Comparison of ENCODE assay signal across 12 mouse cellular contexts in genomic region chr7:67353667-67354066, GRCm38 (mm10). TPM values are rescaled to one million over a fixed set of nuclear protein-coding genes. Genes with fewer than 3 reads are reported as not detected.
A peak's percentile ranks its signal among the peaks of the same experiment; 100 is the strongest.
DNase-seq lines count a peak whose midpoint lies in the region; ATAC-seq and TF ChIP-seq lines count a peak whose summit lies in the region.
"Had no signal": no experiment of that assay in that cellular context is flagged by ENCODE, and none has a peak within 500 bp of the region (broad histone marks: within the 10 kb centered on the region; RNA-seq: fewer than 3 reads in every experiment).

No protein-coding gene starts in this region.

- H3K36me3 ChIP-seq in lung, postnatal 0 days (ENCODE audit: insufficient read depth, low read length): no peaks in the 10 kb centered on the region
- H3K36me3 ChIP-seq in kidney, embryonic 16.5 days (ENCODE audit: insufficient read depth, low read length): peaks cover 7% of the 10 kb centered on the region; the same call in 1 of the 2 replicates
- H3K36me3 ChIP-seq: liver, embryonic 13.5 days had no signal

- H3K4me1 ChIP-seq in lung, postnatal 0 days (ENCODE audit: insufficient read depth, low read depth, low read length): no peaks in the 10 kb centered on the region
- 0 out of 2 replicates have a peak, but pooled peaks cover under 1% of the 10 kb centered on the region for H3K4me1 ChIP-seq in kidney, embryonic 16.5 days (ENCODE audit: insufficient read depth, low read length)
- H3K4me1 ChIP-seq: embryonic facial prominence, embryonic 13.5 days had no signal

- TF ChIP-seq CTCF in lung, postnatal 0 days (IDR thresholded peaks at IDR 0.05): peak; percentile 57

- ATAC-seq in lung, postnatal 0 days: no peak
- peak; percentile 80 for ATAC-seq in activated CD4-positive, CD25-positive, alpha-beta regulatory T cell, adult 4 months
- ATAC-seq in monocyte, adult 5-6 weeks (replicated peaks; ENCODE audit: insufficient number of reproducible peaks, low FRiP score, low TSS enrichment, poor library complexity, severe bottlenecking): peak; percentile 43; the same call in 1 of the 2 replicates
- ATAC-seq in kidney, embryonic 16.5 days (ENCODE audit: low FRiP score, low TSS enrichment): no peak

- intact Hi-C loops in heart, postnatal 36 days (cut with DNase I): no loop called here

- H3K9ac ChIP-seq in lung, postnatal 0 days (replicated peaks; ENCODE audit: low read depth): no peak overlapping the region
- no peak overlapping the region for H3K9ac ChIP-seq in kidney, embryonic 16.5 days (replicated peaks; ENCODE audit: low read length)
- H3K9ac ChIP-seq: embryonic facial prominence, embryonic 13.5 days; liver, embryonic 13.5 days had no signal

- H3K4me3 ChIP-seq in lung, postnatal 0 days (ENCODE audit: low read depth, low read length): no peak overlapping the region
- H3K4me3 ChIP-seq in kidney, embryonic 16.5 days (ENCODE audit: low read length): no peak overlapping the region
- H3K4me3 ChIP-seq: embryonic facial prominence, embryonic 13.5 days; liver, embryonic 13.5 days had no signal

- 84% methylated on average over 6 of the region's 6 CpGs for WGBS in lung, postnatal 0 days
- 94% methylated on average over 6 of the region's 6 CpGs for WGBS in kidney, embryonic 16.5 days

- no peak for TF ChIP-seq EP300 in lung, postnatal 0 days (IDR thresholded peaks at IDR 0.05)

- no peaks in the 10 kb centered on the region for H3K27me3 ChIP-seq in lung, postnatal 0 days (replicated peaks; ENCODE audit: insufficient read depth, low read length)
- H3K27me3 ChIP-seq in kidney, embryonic 16.5 days (ENCODE audit: insufficient read depth, low read length): no peaks in the 10 kb centered on the region
- H3K27me3 ChIP-seq: embryonic facial prominence, embryonic 13.5 days; liver, embryonic 13.5 days had no signal

- H3K27ac ChIP-seq in lung, postnatal 0 days (ENCODE audit: low read length): no peak overlapping the region
- H3K27ac ChIP-seq in kidney, embryonic 16.5 days (ENCODE audit: low read length): no peak overlapping the region
- H3K27ac ChIP-seq: embryonic facial prominence, embryonic 13.5 days; liver, embryonic 13.5 days had no signal

- H3K4me2 ChIP-seq in lung, postnatal 0 days (replicated peaks; ENCODE audit: low read depth, low read length): no peak overlapping the region
- H3K4me2 ChIP-seq in kidney, embryonic 16.5 days (replicated peaks; ENCODE audit: low read depth, low read length): no peak overlapping the region
- H3K4me2 ChIP-seq: embryonic facial prominence, embryonic 13.5 days; liver, embryonic 13.5 days had no signal

- H3K9me3 ChIP-seq in lung, postnatal 0 days (ENCODE audit: low read length): no peaks in the 10 kb centered on the region
- H3K9me3 ChIP-seq in kidney, embryonic 16.5 days (ENCODE audit: low read length): peaks cover 8% of the 10 kb centered on the region; the same call in 1 of the 2 replicates
- H3K9me3 ChIP-seq: liver, embryonic 13.5 days had no signal

- DNase-seq in lung, postnatal 0 days (ENCODE audit: low spot score): no peak
- DNase-seq in lung, postnatal 14 days: no peak
- peak; percentile 79 for DNase-seq in thymus, postnatal 25 days
- no peak for DNase-seq in MN1 (ENCODE audit: low spot score)
- no peak for DNase-seq in heart, postnatal 36 days
- DNase-seq: heart, postnatal 4 days; liver, embryonic 13.5 days; right cerebral cortex, postnatal 25 days had no signal

RNA-seq across cellular contexts. Expression of gene Mef2a, which starts 19.0 kb away (rescaled TPM):
- polyA plus RNA-seq in lung, postnatal 0 days (2015; fragmentation: Nextera tagmentation; extraction: Ambion mirVana): 59.4 and 73.6 TPM in 2 replicates
- 10 to 100 TPM; 10.5 to 11.3 TPM for polyA plus RNA-seq in activated CD4-positive, CD25-positive, alpha-beta regulatory T cell, adult 4 months (2017; shearing (Covaris generic))
- 226 to 314 TPM (median 237 TPM) in 3 replicates for total RNA-seq in monocyte, adult 5-6 weeks (2017)
- 37.6 and 39.5 TPM in 2 replicates for polyA plus RNA-seq in kidney, embryonic 16.5 days (2015; fragmentation: Nextera tagmentation; extraction: Ambion mirVana)
- total RNA-seq in heart, postnatal 36 days (2021): 100 to 1,000 TPM; 126 to 142 TPM

Comparison
In these comparisons a context has a peak if more than half of its experiments do, and no peak if none do; other contexts are left out.
1. ATAC-seq: peak in activated CD4-positive, CD25-positive, alpha-beta regulatory T cell, adult 4 months (single experiment) and monocyte, adult 5-6 weeks (single experiment); none in lung, postnatal 0 days (single experiment) and kidney, embryonic 16.5 days (single experiment).